ENCODE assay signal across 20 mouse cellular contexts in the genomic region with DNA sequence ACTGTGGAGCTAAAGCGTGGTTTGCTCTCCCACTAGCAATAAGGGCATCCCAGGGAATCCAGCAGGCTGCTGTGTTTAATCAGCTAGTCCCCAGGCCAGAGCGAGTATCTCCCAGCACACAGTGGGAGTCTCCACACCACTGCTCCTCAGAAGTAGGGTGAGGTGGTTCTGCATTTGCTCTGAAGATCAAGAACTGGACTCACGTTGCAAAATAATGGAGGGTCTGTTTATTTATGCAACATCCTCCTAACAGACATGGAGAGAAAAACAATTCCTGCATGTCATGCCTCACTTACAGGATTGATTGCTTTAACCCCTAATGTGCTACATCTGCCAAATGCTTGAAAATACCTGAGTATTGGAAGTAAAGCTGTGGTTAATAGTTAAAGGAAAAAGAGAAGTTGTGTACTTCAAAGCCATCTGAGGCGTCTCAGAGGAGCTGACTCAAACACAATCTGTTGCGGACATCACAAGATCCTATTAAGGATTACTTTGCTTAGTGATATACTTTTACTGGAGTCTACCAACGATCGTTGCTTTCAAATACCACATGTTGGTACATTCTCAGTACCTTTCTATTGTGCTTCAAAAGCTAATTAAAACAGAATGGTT. TPM values are rescaled to one million over a fixed set of nuclear protein-coding genes. Genes with fewer than 3 reads are reported as not detected.
A peak's percentile ranks its signal among the peaks of the same experiment; 100 is the strongest.
DNase-seq lines count a peak whose midpoint lies in the region; ATAC-seq and TF ChIP-seq lines count a peak whose summit lies in the region.
"Had no signal": no experiment of that assay in that cellular context is flagged by ENCODE, and none has a peak within 500 bp of the region (broad histone marks: within the 10 kb centered on the region; RNA-seq: fewer than 3 reads in every experiment).

No protein-coding gene starts in this region.

- 0 out of 2 replicates have a peak overlapping the region, but pooled peaks have one; percentile 23 for H3K27ac ChIP-seq in hindbrain, embryonic 15.5 days (replicated peaks)
- no peak overlapping the region for H3K27ac ChIP-seq in hindbrain, embryonic 12.5 days
- peak overlapping the region; percentile 47; the same call in 1 of the 2 replicates for H3K27ac ChIP-seq in left cerebral cortex, adult 2 months
- H3K27ac ChIP-seq in cortical plate, adult 2 months (ENCODE audit: insufficient read depth, low read length), result no peak overlapping the region
- peak overlapping the region; percentile 49 for H3K27ac ChIP-seq in olfactory bulb, adult 2 months (ENCODE audit: insufficient read depth, low read depth, low read length)
- no peak overlapping the region for H3K27ac ChIP-seq in midbrain, embryonic 13.5 days
- H3K27ac ChIP-seq: forebrain, embryonic 15.5 days; midbrain, embryonic 10.5 days; neural tube, embryonic 13.5 days had no signal

- H3K4me3 ChIP-seq in hindbrain, embryonic 15.5 days, result no peak overlapping the region
- H3K4me3 ChIP-seq in hindbrain, embryonic 12.5 days, result no peak overlapping the region
- peak overlapping the region; percentile 31 for H3K4me3 ChIP-seq in left cerebral cortex, adult 2 months
- peak overlapping the region; percentile 79 for H3K4me3 ChIP-seq in cortical plate, adult 2 months (ENCODE audit: insufficient read depth, low read length)
- H3K4me3 ChIP-seq in olfactory bulb, adult 2 months (ENCODE audit: insufficient read depth, low read depth, low read length), result peak overlapping the region; percentile 15
- H3K4me3 ChIP-seq in midbrain, embryonic 13.5 days (replicated peaks), result no peak overlapping the region
- H3K4me3 ChIP-seq: forebrain, embryonic 15.5 days; midbrain, embryonic 10.5 days; neural tube, embryonic 13.5 days had no signal

- 65% methylated on average over 7 of the region's 7 CpGs for WGBS in hindbrain, embryonic 15.5 days
- 64% methylated on average over 7 of the region's 7 CpGs for WGBS in hindbrain, embryonic 12.5 days
- 35% methylated on average over 7 of the region's 7 CpGs for WGBS in olfactory bulb, adult 2 months
- 65% methylated on average over 7 of the region's 7 CpGs for WGBS in midbrain, embryonic 13.5 days

- intact Hi-C loops in left cerebral cortex, adult 2 months (cut with DNase I), result no loop called here

- no peak for TF ChIP-seq CTCF in left cerebral cortex, adult 2 months (IDR thresholded peaks at IDR 0.05)
- no peak for TF ChIP-seq CTCF in cortical plate, adult 2 months (IDR thresholded peaks at IDR 0.05; ENCODE audit: extremely low read depth, insufficient read depth, low read length)
- TF ChIP-seq CTCF in olfactory bulb, adult 2 months (IDR thresholded peaks at IDR 0.05; ENCODE audit: insufficient read depth, low read depth, low read length), result no peak

- no peak overlapping the region for H3K9ac ChIP-seq in hindbrain, embryonic 15.5 days
- no peak overlapping the region for H3K9ac ChIP-seq in hindbrain, embryonic 12.5 days
- H3K9ac ChIP-seq in midbrain, embryonic 13.5 days (replicated peaks), result no peak overlapping the region
- H3K9ac ChIP-seq: forebrain, embryonic 15.5 days; neural tube, embryonic 13.5 days had no signal

- H3K36me3 ChIP-seq in hindbrain, embryonic 15.5 days, result no peaks in the 10 kb centered on the region
- H3K36me3 ChIP-seq in hindbrain, embryonic 12.5 days, result no peaks in the 10 kb centered on the region
- H3K36me3 ChIP-seq in midbrain, embryonic 13.5 days, result no peaks in the 10 kb centered on the region
- H3K36me3 ChIP-seq: forebrain, embryonic 15.5 days; midbrain, embryonic 10.5 days; neural tube, embryonic 13.5 days had no signal

- no peak for ATAC-seq in hindbrain, embryonic 15.5 days (ENCODE audit: low FRiP score, low read depth)
- ATAC-seq in hindbrain, embryonic 12.5 days (ENCODE audit: low FRiP score), result no peak
- ATAC-seq in midbrain, embryonic 13.5 days, result no peak
- ATAC-seq: forebrain, embryonic 15.5 days; inflammation-experienced regulatory T-cells, adult 6 months had no signal

- 0 out of 2 replicates have a peak overlapping the region, but pooled peaks have one; percentile 9 for H3K4me2 ChIP-seq in hindbrain, embryonic 15.5 days
- H3K4me2 ChIP-seq in hindbrain, embryonic 12.5 days (replicated peaks), result no peak overlapping the region
- H3K4me2 ChIP-seq in midbrain, embryonic 13.5 days (replicated peaks), result no peak overlapping the region
- H3K4me2 ChIP-seq: forebrain, embryonic 15.5 days; heart, embryonic 11.5 days; neural tube, embryonic 13.5 days had no signal

- H3K9me3 ChIP-seq in hindbrain, embryonic 15.5 days, result no peaks in the 10 kb centered on the region
- H3K9me3 ChIP-seq in hindbrain, embryonic 12.5 days (replicated peaks), result no peaks in the 10 kb centered on the region
- no peaks in the 10 kb centered on the region for H3K9me3 ChIP-seq in midbrain, embryonic 13.5 days
- H3K9me3 ChIP-seq: forebrain, embryonic 15.5 days; midbrain, embryonic 10.5 days; neural tube, embryonic 13.5 days had no signal

- peaks cover 16% of the 10 kb centered on the region for H3K4me1 ChIP-seq in hindbrain, embryonic 15.5 days (replicated peaks)
- peaks cover 10% of the 10 kb centered on the region; the same call in 1 of the 2 replicates for H3K4me1 ChIP-seq in hindbrain, embryonic 12.5 days
- H3K4me1 ChIP-seq in cortical plate, adult 2 months (ENCODE audit: control insufficient read depth, insufficient read depth, low read length), result peaks cover 6% of the 10 kb centered on the region; the same call in 1 of the 2 replicates
- H3K4me1 ChIP-seq in olfactory bulb, adult 2 months (ENCODE audit: control insufficient read depth, insufficient read depth, low read length), result peaks cover 3% of the 10 kb centered on the region; the same call in 1 of the 2 replicates
- H3K4me1 ChIP-seq in midbrain, embryonic 13.5 days (replicated peaks), result peaks cover 17% of the 10 kb centered on the region

- no peaks in the 10 kb centered on the region for H3K27me3 ChIP-seq in hindbrain, embryonic 15.5 days
- H3K27me3 ChIP-seq in hindbrain, embryonic 12.5 days, result peaks cover 3% of the 10 kb centered on the region; the same call in 1 of the 2 replicates
- no peaks in the 10 kb centered on the region for H3K27me3 ChIP-seq in midbrain, embryonic 13.5 days
- H3K27me3 ChIP-seq: CH12.LX; forebrain, embryonic 15.5 days had no signal

- DNase-seq in left cerebral cortex, adult 2 months (ENCODE audit: extremely low spot score in 1 of 2, low spot score in 2 of 2), result peak in 1 of 2 experiments; percentile 20
- DNase-seq in left cerebral cortex, adult 9 months (ENCODE audit: low spot score in 2 of 2), result no peak
- DNase-seq: adrenal gland, postnatal 25 days; cerebellum, adult 18-20 months; gastrocnemius, postnatal 25 days; heart, postnatal 10 days; liver; lung, adult 2 months; thymus, postnatal 25 days had no signal

- no peak for TF ChIP-seq POLR2A in cortical plate, adult 2 months (IDR thresholded peaks at IDR 0.05; ENCODE audit: extremely low read depth, insufficient read depth, low read length)
- no peak for TF ChIP-seq POLR2A in olfactory bulb, adult 2 months (IDR thresholded peaks at IDR 0.05; ENCODE audit: insufficient read depth, low read depth, low read length)

RNA-seq across cellular contexts. Expression of a gene that starts 2.4 kb away (rescaled TPM):
- 10.7 and 11.0 TPM in 2 replicates for polyA plus RNA-seq in hindbrain, embryonic 15.5 days (2015; fragmentation: Nextera tagmentation; extraction: Ambion mirVana)
- 8.8 and 9.5 TPM in 2 replicates for polyA plus RNA-seq in hindbrain, embryonic 12.5 days (2016; fragmentation: Nextera tagmentation; extraction: Ambion mirVana)
- 10 to 100 TPM; 80.1 to 80.7 TPM for total RNA-seq in left cerebral cortex, adult 2 months (2021)
- polyA plus RNA-seq in cortical plate, adult 2 months (2012; rRNA removed), result 86.9 and 87.6 TPM in 2 replicates
- not detected in 2 replicates for polyA plus RNA-seq in olfactory bulb, adult 2 months (2012; ENCODE audit: insufficient read depth, insufficient read length, low replicate concordance, missing spikeins)
- 6.6 and 7.3 TPM in 2 replicates for polyA plus RNA-seq in midbrain, embryonic 13.5 days (2015; fragmentation: Nextera tagmentation; extraction: Ambion mirVana)

Comparison
In these comparisons a context has a peak if more than half of its experiments do, and no peak if none do; other contexts are left out.
1. H3K27ac ChIP-seq: peak in hindbrain, embryonic 15.5 days (single experiment), left cerebral cortex, adult 2 months (single experiment) and olfactory bulb, adult 2 months (single experiment); none in hindbrain, embryonic 12.5 days (single experiment), cortical plate, adult 2 months (single experiment) and midbrain, embryonic 13.5 days (single experiment).
2. H3K4me3 ChIP-seq: peak in left cerebral cortex, adult 2 months (single experiment), cortical plate, adult 2 months (single experiment) and olfactory bulb, adult 2 months (single experiment); none in hindbrain, embryonic 15.5 days (single experiment), hindbrain, embryonic 12.5 days (single experiment) and midbrain, embryonic 13.5 days (single experiment).